Mouse (Mus musculus) C2C12 (cell line): ENCODE data around the gene Snapin. TPM values are rescaled to one million over a fixed set of nuclear protein-coding genes. Genes with fewer than 3 reads are reported as not detected.
A peak's percentile ranks its signal among the peaks of the same experiment; 100 is the strongest.

ENCODE experiments used
- H3K27me3 ChIP-seq: one replicate; pipeline ENCODE4 v1.6.1; 2011; ENCODE audit not compliant: control insufficient read depth, insufficient read depth, insufficient read length
- H3K36me3 ChIP-seq: one replicate; pipeline ENCODE4 v1.6.1; 2011; ENCODE audit not compliant: control insufficient read depth, insufficient read depth
- H3K4me3 ChIP-seq: one replicate; pipeline ENCODE4 v1.5.1; 2011; ENCODE audit warnings: mild to moderate bottlenecking, control low read depth; ENCODE audit not compliant: poor library complexity, insufficient read depth, severe bottlenecking
- H3K79me2 ChIP-seq: one replicate; pipeline ENCODE4 v1.6.1; 2011; ENCODE audit not compliant: control insufficient read depth, insufficient read depth
- H3K79me3 ChIP-seq: one replicate; pipeline ENCODE4 v1.6.1; 2011; ENCODE audit warnings: low read depth, control low read depth
- H3ac ChIP-seq: one replicate; pipeline ENCODE3; 2011; ENCODE audit warnings: low read depth; ENCODE audit not compliant: control insufficient read depth, insufficient read length
- CEBPB ChIP-seq: IDR thresholded peaks from one replicate; pipeline ENCODE4 v1.6.1; 2011; ENCODE audit warnings: low read depth, mild to moderate bottlenecking, control low read depth, moderate library complexity
- CTCF ChIP-seq: IDR thresholded peaks from one replicate; pipeline ENCODE4 v1.5.1; 2011; ENCODE audit not compliant: control insufficient read depth, insufficient read depth, insufficient read length
- FOSL1 ChIP-seq: IDR thresholded peaks from one replicate; pipeline ENCODE4 v1.8.0; 2011; ENCODE audit warnings: mild to moderate bottlenecking, low read length; ENCODE audit not compliant: poor library complexity, insufficient read depth, severe bottlenecking
- MAX ChIP-seq: IDR thresholded peaks from one replicate; pipeline ENCODE4 v1.6.1; 2011; ENCODE audit warnings: mild to moderate bottlenecking, control low read depth
- MYOD1 ChIP-seq: IDR thresholded peaks from one replicate; pipeline ENCODE4 v1.6.1; 2011; ENCODE audit warnings: low read depth; ENCODE audit not compliant: control insufficient read depth, insufficient read length
- MYOG ChIP-seq: IDR thresholded peaks from one replicate; pipeline ENCODE4 v1.6.1; 2011; ENCODE audit not compliant: control insufficient read depth, insufficient read length; ENCODE audit errors: extremely low read depth
- USF1 ChIP-seq: IDR thresholded peaks from one replicate; pipeline ENCODE4 v1.6.1; 2011; ENCODE audit warnings: low read depth, mild to moderate bottlenecking, control low read depth, moderate library complexity
- polyA plus RNA-seq: library from polyadenylated mRNA; unstranded; fragments of >200 nt; fragmentation: generic; extraction: Trizol; gene quantifications from one replicate; pipeline ENCODE4 v1.2.1, GENCODE M21; 2012; ENCODE audit warnings: missing spikeins

The Snapin gene
- polyA plus RNA-seq, 1 experiment, result 18.8 TPM

GRCm38 (mm10) chr3:90454931-90455330, 35.9 kb downstream of the Snapin start:
- no peak overlapping the region for H3ac ChIP-seq
- TF ChIP-seq MYOD1 (no peak), FOSL1 (no peak), USF1 (no peak), MYOG (no peak), CTCF (no peak), CEBPB (no peak), MAX (no peak)
- H3K79me2 ChIP-seq, result no peaks in the 10 kb centered on the region
- no peaks in the 10 kb centered on the region for H3K27me3 ChIP-seq
- H3K4me3 ChIP-seq, result no peak overlapping the region
- no peaks in the 10 kb centered on the region for H3K79me3 ChIP-seq
- no peaks in the 10 kb centered on the region for H3K36me3 ChIP-seq

- no peak overlapping the region for H3ac ChIP-seq
- H3K4me3 ChIP-seq, result no peak overlapping the region
- H3K36me3 ChIP-seq, result no peaks in the 10 kb centered on the region
- H3K27me3 ChIP-seq, result no peaks in the 10 kb centered on the region
- no peaks in the 10 kb centered on the region for H3K79me2 ChIP-seq
- H3K79me3 ChIP-seq, result no peaks in the 10 kb centered on the region
- TF ChIP-seq CEBPB, result no peak
- TF ChIP-seq FOSL1, result no peak
- TF ChIP-seq MAX, result no peak
- no peak for TF ChIP-seq CTCF
- TF ChIP-seq USF1, result no peak
These were observed 39.3 kb downstream of the Snapin start for GRCm38 (mm10) chr3:90451396-90452095.

- H3K4me3 ChIP-seq, result no peak overlapping the region
These were observed 40.0 kb downstream of the Snapin start for GRCm38 (mm10) chr3:90450874-90451273.

GRCm38 (mm10) chr3:90448626-90449025, 42.2 kb downstream of the Snapin start:
- H3K36me3 ChIP-seq, result no peaks in the 10 kb centered on the region
- H3K4me3 ChIP-seq, result no peak overlapping the region
- no peaks in the 10 kb centered on the region for H3K79me2 ChIP-seq
- no peaks in the 10 kb centered on the region for H3K27me3 ChIP-seq
- TF ChIP-seq MAX (no peak), FOSL1 (no peak), MYOD1 (no peak), CEBPB (no peak), USF1 (no peak)
- no peak overlapping the region for H3ac ChIP-seq
- no peaks in the 10 kb centered on the region for H3K79me3 ChIP-seq

More at GRCm38 (mm10) chr3:90450874-90451273, 40.0 kb downstream of the Snapin start:
- H3ac ChIP-seq, result no peak overlapping the region
- TF ChIP-seq MAX (no peak), FOSL1 (no peak), MYOG (no peak), CTCF (no peak), USF1 (no peak), MYOD1 (no peak), CEBPB (no peak)
- H3K79me3 ChIP-seq, result no peaks in the 10 kb centered on the region
- H3K27me3 ChIP-seq, result no peaks in the 10 kb centered on the region
- H3K79me2 ChIP-seq, result no peaks in the 10 kb centered on the region
- no peaks in the 10 kb centered on the region for H3K36me3 ChIP-seq

- H3ac ChIP-seq, result no peak overlapping the region
- no peaks in the 10 kb centered on the region for H3K79me2 ChIP-seq
- no peak for TF ChIP-seq USF1
- TF ChIP-seq MAX, result no peak
- TF ChIP-seq MYOG, result no peak
- no peak for TF ChIP-seq MYOD1
- TF ChIP-seq CEBPB, result no peak
- no peak for TF ChIP-seq FOSL1
- no peak for TF ChIP-seq CTCF
- H3K27me3 ChIP-seq, result no peaks in the 10 kb centered on the region
- no peak overlapping the region for H3K4me3 ChIP-seq
- H3K79me3 ChIP-seq, result no peaks in the 10 kb centered on the region
- H3K36me3 ChIP-seq, result no peaks in the 10 kb centered on the region
These were observed 43.7 kb downstream of the Snapin start for GRCm38 (mm10) chr3:90447123-90447494.

- Histone ChIP-seq H3ac (peak overlapping the region; percentile 7), H3K79me3 (no peaks in the 10 kb centered on the region), H3K79me2 (no peaks in the 10 kb centered on the region), H3K4me3 (no peak overlapping the region), H3K27me3 (no peaks in the 10 kb centered on the region), H3K36me3 (no peaks in the 10 kb centered on the region)
- TF ChIP-seq MYOD1 (no peak), USF1 (peak; percentile 74), FOSL1 (no peak)
These were observed 44.3 kb downstream of the Snapin start for GRCm38 (mm10) chr3:90446389-90447122.
